Mouse (Mus musculus) embryonic facial prominence, embryonic 12.5 days (tissue): ENCODE measurements around the gene Bhlhe41. TPM values are rescaled to one million over a fixed set of nuclear protein-coding genes. Genes with fewer than 3 reads are reported as not detected.

Experiments used
- ATAC-seq: fragments of 200-750 bp; cut with Nextera tagmentation; 2 replicates; pipeline ENCODE4 v1.8.0; 2017; ENCODE audit not compliant: insufficient number of reproducible peaks, insufficient read depth, low FRiP score, low TSS enrichment
- H3K27ac ChIP-seq: fragments of 300-500 bp; sonication (generic); 2 replicates; pipeline ENCODE4 v1.5.1; 2016; ENCODE audit warnings: mild to moderate bottlenecking
- H3K27me3 ChIP-seq: fragments of 300-500 bp; sonication (generic); 2 replicates; pipeline ENCODE4 v1.6.1; 2016; ENCODE audit warnings: mild to moderate bottlenecking, moderate library complexity
- H3K36me3 ChIP-seq: fragments of 300-500 bp; sonication (generic); 2 replicates; pipeline ENCODE4 v1.6.1; 2016; ENCODE audit warnings: mild to moderate bottlenecking
- H3K4me1 ChIP-seq: fragments of 300-500 bp; sonication (generic); 2 replicates; pipeline ENCODE4 v1.6.1; 2016
- H3K4me2 ChIP-seq: fragments of 300-500 bp; sonication (generic); replicated peaks from 2 replicates; pipeline ENCODE4 v1.6.1; 2016; ENCODE audit warnings: mild to moderate bottlenecking, moderate library complexity
- H3K4me3 ChIP-seq: fragments of 300-500 bp; sonication (generic); 2 replicates; pipeline ENCODE4 v1.5.1; 2016; ENCODE audit warnings: mild to moderate bottlenecking
- H3K9ac ChIP-seq: fragments of 300-500 bp; sonication (generic); 2 replicates; pipeline ENCODE4 v1.6.1; 2016; ENCODE audit warnings: mild to moderate bottlenecking, moderate library complexity
- H3K9me3 ChIP-seq: fragments of 300-500 bp; sonication (generic); 2 replicates; pipeline ENCODE4 v1.6.1; 2016; ENCODE audit warnings: mild to moderate bottlenecking, moderate library complexity
- WGBS: fragments of 180-500 bp; shearing (Covaris S2); methylation state at CpG from one replicate; pipeline ENCODE4 v1.1.7; 2016; 5-methylcytosine and 5-hydroxymethylcytosine counted together
- polyA plus RNA-seq: library from polyadenylated mRNA; unstranded; fragments of >200 nt; fragmentation: Nextera tagmentation; extraction: Ambion mirVana; gene quantifications from 2 replicates; pipeline ENCODE4 v1.2.1, GENCODE M21; 2016

The Bhlhe41 gene
- polyA plus RNA-seq, 1 experiment from 2014 or later = 2.6 TPM

DNA sequence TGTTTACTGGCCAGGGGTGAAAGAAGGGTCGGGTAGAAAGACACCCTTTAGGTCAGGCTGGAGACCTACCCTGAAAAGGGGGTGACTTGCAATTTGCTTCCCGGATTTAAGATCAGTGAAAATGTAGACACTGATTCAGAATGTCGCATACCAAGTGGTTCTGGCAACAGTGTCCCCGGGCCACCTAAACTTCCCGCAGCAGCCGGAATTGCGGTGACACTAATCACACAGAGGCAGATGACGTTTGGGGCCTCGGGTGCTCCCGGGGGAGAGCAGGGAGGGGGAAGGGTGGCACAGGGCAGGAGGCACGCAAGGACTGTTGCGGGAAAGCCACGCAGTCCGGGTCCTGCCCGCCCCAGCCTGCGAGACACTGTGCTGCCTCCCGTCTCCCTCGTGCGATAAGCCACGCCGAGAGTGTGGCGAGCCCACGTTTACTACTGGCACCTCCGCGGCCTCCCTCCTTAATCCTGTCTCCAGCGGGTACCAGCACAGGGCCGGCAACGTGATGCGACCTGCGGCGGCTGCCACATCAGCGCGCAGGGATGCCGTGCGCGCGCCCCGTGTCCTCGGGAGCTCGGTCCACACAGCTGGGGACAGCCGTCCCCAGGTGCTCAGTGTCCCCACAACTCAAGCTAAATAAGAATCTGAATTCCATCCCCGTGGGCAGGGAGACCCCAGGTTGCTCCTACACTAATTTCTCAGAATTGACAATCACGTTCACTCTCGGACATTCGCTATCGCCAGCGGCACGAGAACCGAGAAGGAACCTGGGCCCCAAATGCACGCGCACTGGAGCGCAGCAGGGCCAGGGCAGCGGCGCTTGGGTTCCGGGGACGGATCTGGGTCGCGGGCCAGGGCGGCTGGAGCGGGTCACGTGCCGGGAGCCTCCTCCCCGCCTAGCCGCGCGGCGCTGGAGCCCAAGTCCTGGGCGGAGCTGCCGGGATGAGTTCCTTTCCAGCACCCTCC lies 811 bp upstream of the Bhlhe41 start:
- peak; percentile 35; the same call in 1 of the 2 replicates for ATAC-seq
- Histone ChIP-seq H3K9ac (peak overlapping the region; percentile 41), H3K4me1 (peaks cover 24% of the 10 kb centered on the region), H3K4me3 (peak overlapping the region; percentile 57), H3K36me3 (no peaks in the 10 kb centered on the region), H3K27me3 (peaks cover 37% of the 10 kb centered on the region), H3K27ac (no peak overlapping the region), H3K4me2 (peak overlapping the region; percentile 97), H3K9me3 (no peaks in the 10 kb centered on the region)
- WGBS = under 1% methylated on average over 68 of the region's 69 CpGs

GRCm38 (mm10) chr6:145864171-145864570 lies 1.2 kb downstream of the Bhlhe41 start:
- Histone ChIP-seq H3K4me2 (peak overlapping the region; percentile 97), H3K4me3 (peak overlapping the region; percentile 60), H3K4me1 (peaks cover 24% of the 10 kb centered on the region), H3K27ac (no peak overlapping the region), H3K9ac (0 out of 2 replicates have a peak overlapping the region, but pooled peaks have one; percentile 51), H3K36me3 (no peaks in the 10 kb centered on the region), H3K9me3 (no peaks in the 10 kb centered on the region), H3K27me3 (peaks cover 37% of the 10 kb centered on the region)
- ATAC-seq = no peak
- WGBS = 2% methylated on average over 8 of the region's 8 CpGs

GRCm38 (mm10) chr6:145863065-145863971 lies 2.0 kb downstream of the Bhlhe41 start:
- under 1% methylated on average over 94 of the region's 105 CpGs for WGBS
- Histone ChIP-seq H3K9ac (peak overlapping the region; percentile 51), H3K27ac (no peak overlapping the region; the same call in 1 of the 2 replicates), H3K27me3 (peaks cover 37% of the 10 kb centered on the region), H3K36me3 (no peaks in the 10 kb centered on the region), H3K4me2 (peak overlapping the region; percentile 97), H3K4me1 (peaks cover 24% of the 10 kb centered on the region), H3K9me3 (no peaks in the 10 kb centered on the region), H3K4me3 (peak overlapping the region; percentile 60)
- peak; percentile 57 for ATAC-seq

DNA sequence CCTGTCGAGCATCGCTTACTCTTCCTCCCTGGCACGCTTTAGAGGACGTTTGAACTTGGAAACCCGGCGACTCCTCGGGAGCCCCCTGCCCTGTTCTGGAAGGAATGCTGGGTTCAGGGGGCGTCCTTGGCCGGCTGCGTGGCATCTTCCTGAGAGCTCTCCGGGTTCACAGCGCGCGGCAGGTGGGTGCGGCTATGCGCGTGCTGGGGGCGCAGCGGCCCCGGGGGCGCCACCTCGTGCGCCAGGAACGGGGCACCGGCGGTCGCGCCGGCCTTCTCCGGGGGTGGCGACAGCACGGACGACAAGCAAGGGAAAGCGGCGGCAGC lies 2.7 kb downstream of the Bhlhe41 start:
- H3K36me3 ChIP-seq = no peaks in the 10 kb centered on the region
- peak overlapping the region; percentile 51 for H3K9ac ChIP-seq
- H3K9me3 ChIP-seq = no peaks in the 10 kb centered on the region
- peak overlapping the region; percentile 97 for H3K4me2 ChIP-seq
- peaks cover 24% of the 10 kb centered on the region for H3K4me1 ChIP-seq
- under 1% methylated on average over 35 of the region's 35 CpGs for WGBS
- no peak for ATAC-seq
- H3K27me3 ChIP-seq = peaks cover 37% of the 10 kb centered on the region
- peak overlapping the region; percentile 60 for H3K4me3 ChIP-seq
- H3K27ac ChIP-seq = no peak overlapping the region; the same call in 1 of the 2 replicates

- Histone ChIP-seq H3K9me3 (no peaks in the 10 kb centered on the region), H3K27ac (no peak overlapping the region), H3K4me3 (peak overlapping the region; percentile 60), H3K4me2 (peak overlapping the region; percentile 97), H3K36me3 (no peaks in the 10 kb centered on the region), H3K4me1 (peaks cover 24% of the 10 kb centered on the region), H3K9ac (peak overlapping the region; percentile 51), H3K27me3 (peaks cover 37% of the 10 kb centered on the region)
- 16% methylated on average over 4 of the region's 4 CpGs for WGBS
- ATAC-seq = no peak
Measured at GRCm38 (mm10) chr6:145862321-145862720, 3.0 kb downstream of the Bhlhe41 start.

DNA sequence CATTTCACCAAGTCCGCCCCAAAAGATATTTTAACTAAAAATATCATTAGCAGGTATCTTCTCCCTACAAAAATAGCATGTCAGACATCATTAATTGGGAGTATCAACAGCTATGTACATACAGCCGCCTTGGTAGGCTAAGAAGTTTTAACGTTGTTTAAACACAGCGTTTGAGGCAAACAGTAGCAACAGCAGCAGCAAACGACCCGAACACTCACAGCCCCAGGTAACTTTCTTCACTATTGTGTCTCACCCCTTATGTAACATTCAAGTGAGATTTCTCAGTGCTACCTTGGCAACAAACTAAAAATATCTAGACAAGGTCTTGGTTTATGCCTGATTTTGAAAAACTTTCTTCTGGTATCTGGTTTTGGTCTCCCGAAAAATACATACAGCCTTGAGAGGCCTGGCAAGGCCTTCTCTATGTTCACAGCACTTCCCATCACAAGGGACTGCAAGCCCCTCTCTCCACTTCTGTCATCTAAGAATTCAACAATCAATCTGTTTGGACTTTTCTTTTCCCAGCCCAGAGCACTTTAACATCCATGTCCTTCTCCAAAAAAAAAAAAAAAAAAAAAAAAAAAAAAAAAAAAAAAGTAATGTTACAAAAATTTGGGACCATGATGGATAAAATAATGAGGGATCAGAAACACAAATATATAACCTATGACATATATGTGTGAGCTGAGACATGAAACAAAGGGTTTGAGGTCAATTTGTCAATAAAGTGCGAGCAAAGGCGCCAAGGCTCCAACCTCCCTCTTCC lies 3.7 kb downstream of the Bhlhe41 start:
- H3K36me3 ChIP-seq = no peaks in the 10 kb centered on the region
- H3K27ac ChIP-seq = no peak overlapping the region
- H3K27me3 ChIP-seq = peaks cover 37% of the 10 kb centered on the region
- H3K9ac ChIP-seq = no peak overlapping the region
- peaks cover 21% of the 10 kb centered on the region for H3K4me1 ChIP-seq
- H3K4me2 ChIP-seq = no peak overlapping the region
- WGBS = 74% methylated on average over 9 of the region's 9 CpGs
- H3K9me3 ChIP-seq = no peaks in the 10 kb centered on the region
- ATAC-seq = no peak
- no peak overlapping the region for H3K4me3 ChIP-seq

- no peaks in the 10 kb centered on the region for H3K36me3 ChIP-seq
- no peak for ATAC-seq
- H3K4me3 ChIP-seq = no peak overlapping the region
- peaks cover 23% of the 10 kb centered on the region for H3K4me1 ChIP-seq
- no peaks in the 10 kb centered on the region for H3K9me3 ChIP-seq
- H3K4me2 ChIP-seq = no peak overlapping the region
- no peak overlapping the region for H3K9ac ChIP-seq
- H3K27ac ChIP-seq = no peak overlapping the region
- WGBS = 46% methylated on average over 2 of the region's 2 CpGs
- peaks cover 34% of the 10 kb centered on the region for H3K27me3 ChIP-seq
Measured at GRCm38 (mm10) chr6:145860350-145860749, 5.0 kb downstream of the Bhlhe41 start.

- peaks cover 18% of the 10 kb centered on the region for H3K27me3 ChIP-seq
- H3K4me1 ChIP-seq = peaks cover 17% of the 10 kb centered on the region
- ATAC-seq = no peak
- H3K9me3 ChIP-seq = no peaks in the 10 kb centered on the region
- H3K4me3 ChIP-seq = no peak overlapping the region
- H3K36me3 ChIP-seq = no peaks in the 10 kb centered on the region
- H3K4me2 ChIP-seq = no peak overlapping the region
- 78% methylated on average over 8 of the region's 8 CpGs for WGBS
- H3K9ac ChIP-seq = no peak overlapping the region
- H3K27ac ChIP-seq = no peak overlapping the region
Measured at GRCm38 (mm10) chr6:145858414-145858813, 6.9 kb downstream of the Bhlhe41 start.

DNA sequence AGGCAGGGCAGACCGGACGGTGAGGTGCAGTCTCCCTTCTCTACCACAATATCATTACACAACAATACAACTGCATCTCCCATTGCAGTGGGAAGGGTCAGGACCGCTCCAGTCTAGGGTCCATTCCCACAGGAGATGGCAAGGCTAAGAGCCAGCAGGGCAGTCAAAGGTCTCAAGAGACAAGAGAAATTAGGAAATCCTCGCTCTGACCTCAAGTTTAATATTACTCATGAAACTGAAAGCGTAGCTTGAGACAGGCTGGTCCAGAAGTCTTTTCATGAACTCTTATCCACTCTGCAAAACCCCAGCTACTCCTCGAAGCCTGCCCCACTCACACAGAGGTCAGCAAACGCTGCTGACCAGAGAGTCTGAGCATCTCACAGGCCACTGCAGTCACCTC lies 7.9 kb downstream of the Bhlhe41 start:
- Histone ChIP-seq H3K4me3 (no peak overlapping the region), H3K36me3 (no peaks in the 10 kb centered on the region), H3K9ac (no peak overlapping the region), H3K27me3 (peaks cover 9% of the 10 kb centered on the region), H3K9me3 (no peaks in the 10 kb centered on the region), H3K4me2 (no peak overlapping the region), H3K27ac (no peak overlapping the region), H3K4me1 (peaks cover 12% of the 10 kb centered on the region; the same call in 1 of the 2 replicates)
- no peak for ATAC-seq
- WGBS = 83% methylated on average over 7 of the region's 7 CpGs

GRCm38 (mm10) chr6:145855720-145856551 lies 9.4 kb downstream of the Bhlhe41 start:
- H3K9me3 ChIP-seq = no peaks in the 10 kb centered on the region
- peak; percentile 89 for ATAC-seq
- 5% methylated on average over 28 of the region's 28 CpGs for WGBS
- peak overlapping the region; percentile 25 for H3K4me3 ChIP-seq
- no peaks in the 10 kb centered on the region for H3K36me3 ChIP-seq
- peaks cover 10% of the 10 kb centered on the region; the same call in 1 of the 2 replicates for H3K4me1 ChIP-seq
- peak overlapping the region; percentile 36; the same call in 1 of the 2 replicates for H3K9ac ChIP-seq
- peak overlapping the region; percentile 30; the same call in 1 of the 2 replicates for H3K27ac ChIP-seq
- peak overlapping the region; percentile 48 for H3K4me2 ChIP-seq
- H3K27me3 ChIP-seq = no peaks in the 10 kb centered on the region
